Mouse (Mus musculus) embryonic fibroblast, embryonic 13.5 days (primary cell): ENCODE measurements around the gene Wfs1.

Experiments used
- CTCF ChIP-seq: IDR thresholded peaks from 2 replicates; pipeline ENCODE4 v1.5.1; 2011; ENCODE audit warnings: mild to moderate bottlenecking, control low read depth, low read length, moderate library complexity, borderline replicate concordance; ENCODE audit not compliant: insufficient read depth
- POLR2A ChIP-seq: IDR thresholded peaks from 2 replicates; pipeline ENCODE4 v1.6.1; 2011; ENCODE audit warnings: low read depth, mild to moderate bottlenecking, control low read depth, low read length, moderate library complexity

DNA sequence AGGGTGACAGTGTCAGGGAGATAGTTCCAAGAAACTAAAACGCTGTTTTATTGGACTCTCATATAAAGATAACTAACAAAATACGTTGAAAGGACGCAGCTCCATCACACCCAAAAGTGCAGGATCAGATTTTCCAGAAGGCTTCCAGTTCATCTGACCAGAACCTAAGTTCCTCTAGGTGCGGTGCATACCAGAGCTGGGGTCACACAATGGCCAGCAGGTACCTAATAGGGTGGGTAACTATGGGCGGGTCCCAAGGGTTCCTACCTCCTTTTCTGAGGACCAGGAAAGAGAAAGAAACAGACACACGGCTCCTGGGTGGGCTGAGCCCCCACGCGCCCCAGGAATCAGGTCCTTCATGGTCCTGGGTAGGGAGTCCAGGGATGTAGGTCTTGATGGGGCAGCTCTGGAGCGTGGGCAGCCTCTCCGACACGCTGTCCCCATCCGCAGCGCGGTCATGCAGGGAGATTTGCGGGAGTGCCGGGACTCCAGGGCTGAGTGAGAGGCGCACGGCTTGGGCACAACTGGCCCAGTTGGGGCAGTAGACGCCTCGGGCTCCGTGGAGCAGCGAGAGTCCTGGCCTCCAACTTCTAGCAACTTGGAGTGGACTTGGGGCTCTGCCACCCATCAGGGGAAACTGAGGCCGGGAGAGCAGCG, 753 bp downstream of the Wfs1 start:
- no peak for TF ChIP-seq POLR2A
- no peak for TF ChIP-seq CTCF
